Mouse (Mus musculus): Measurements from ENCODE around the gene Jag1. TPM values are rescaled to one million over a fixed set of nuclear protein-coding genes. Genes with fewer than 3 reads are reported as not detected.

The Jag1 gene
- polyA plus RNA-seq, 1 experiment from 2014 or later = 10.6 TPM

Other genes with a start within 250 kb of the Jag1 start
- 34.1 and 36.1 TPM in 2 replicates for gene AL731706.2, start 231.0 kb downstream of the Jag1 start, polyA plus RNA-seq (2015; fragmentation: Nextera tagmentation; extraction: Ambion mirVana)
- gene Slx4ip, start 225.4 kb downstream of the Jag1 start, polyA plus RNA-seq (2015; fragmentation: Nextera tagmentation; extraction: Ambion mirVana) = 11.3 and 13.1 TPM in 2 replicates
- 21.9 and 22.3 TPM in 2 replicates for gene AL731706.1, start 225.3 kb downstream of the Jag1 start, polyA plus RNA-seq (2015; fragmentation: Nextera tagmentation; extraction: Ambion mirVana)
- 12.4 and 13.2 TPM in 2 replicates for gene Mkks, start 225.3 kb downstream of the Jag1 start, polyA plus RNA-seq (2015; fragmentation: Nextera tagmentation; extraction: Ambion mirVana)